Mouse (Mus musculus) gastrocnemius, postnatal 10 days (tissue): Measurements from ENCODE around the gene Srxn1. TPM values are rescaled to one million over a fixed set of nuclear protein-coding genes. Genes with fewer than 3 reads are reported as not detected.

Experiments used
- DNase-seq: peaks from one replicate; pipeline ENCODE4 v3.0.0; 2021; ENCODE audit warnings: mixed read lengths
- total RNA-seq, 2 experiments: library from RNA; stranded (reverse); gene quantifications; 2 replicates each; pipeline ENCODE4 v1.2.3; 2021

The Srxn1 gene
- total RNA-seq, 2 experiments from 2014 or later = 8.7 to 14.7 TPM

DNA sequence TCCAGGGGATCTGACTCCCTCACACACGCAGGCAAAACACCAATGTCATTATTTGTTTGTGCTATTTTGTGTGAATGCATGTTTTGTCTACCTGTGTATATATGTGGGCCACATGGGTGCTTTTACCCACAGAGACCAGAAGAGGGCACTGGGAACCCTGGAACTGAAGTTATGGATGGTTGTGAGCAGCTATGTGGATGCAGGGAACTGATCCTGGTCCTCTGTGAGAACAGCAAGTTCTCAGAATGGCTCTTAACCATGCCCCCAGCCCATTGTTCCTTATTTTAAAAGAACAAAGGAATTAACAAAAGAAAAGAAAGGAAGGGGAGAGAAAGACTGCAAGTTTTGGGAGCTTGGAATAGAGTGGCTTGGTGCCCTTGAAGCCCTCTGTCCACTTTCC lies 54.2 kb downstream of the Srxn1 start:
- no peak for DNase-seq

Other genes with a start within 250 kb of the Srxn1 start
- under 1 TPM; 0.26 to 0.47 TPM for gene Angpt4, start 194.3 kb upstream of the Srxn1 start, total RNA-seq
- 1 to 10 TPM; 5.6 to 6.6 TPM for gene Fam110a, start 125.3 kb upstream of the Srxn1 start, total RNA-seq
- 1 to 10 TPM; 1.1 to 1.3 TPM for gene Slc52a3, start 109.0 kb upstream of the Srxn1 start, total RNA-seq
- gene Scrt2, start 24.0 kb upstream of the Srxn1 start, total RNA-seq = not detected
- gene Tcf15, start 38.0 kb downstream of the Srxn1 start, total RNA-seq = 10 to 100 TPM; 17.4 to 22.4 TPM
- 10 to 100 TPM; 77.9 to 80.9 TPM for gene Csnk2a1, start 121.3 kb downstream of the Srxn1 start, total RNA-seq
- gene Tbc1d20, start 188.3 kb downstream of the Srxn1 start, total RNA-seq = 10 to 100 TPM; 36.9 to 41.9 TPM
- 10 to 100 TPM; 40.7 to 48.6 TPM for gene Rbck1, start 227.1 kb downstream of the Srxn1 start, total RNA-seq
- 1 to 10 TPM; 1.3 to 1.5 TPM for gene Trib3, start 238.5 kb downstream of the Srxn1 start, total RNA-seq